In the genomic region with DNA sequence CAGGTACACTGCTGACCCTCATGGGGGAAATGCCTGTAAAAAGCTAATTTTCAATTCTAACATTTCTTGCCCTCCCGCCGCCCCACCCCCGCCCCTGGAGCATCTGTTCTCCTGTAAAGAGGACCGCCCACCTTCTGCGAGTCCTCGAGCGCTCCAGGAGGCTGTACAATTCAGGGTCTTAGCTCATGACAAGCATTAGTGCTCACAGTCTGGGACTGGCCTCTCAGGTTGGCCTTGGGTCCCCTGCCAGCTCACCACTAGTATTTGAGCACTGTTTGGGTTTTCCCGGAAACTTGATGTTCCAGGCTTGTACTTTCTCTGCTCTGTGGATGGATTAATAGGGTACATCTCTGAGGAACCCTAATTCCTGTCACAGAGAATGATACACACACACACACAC, we compare ENCODE assay signal across 23 mouse cellular contexts. TPM values are rescaled to one million over a fixed set of nuclear protein-coding genes. Genes with fewer than 3 reads are reported as not detected.
A peak's percentile ranks its signal among the peaks of the same experiment; 100 is the strongest.
DNase-seq lines count a peak whose midpoint lies in the region; ATAC-seq and TF ChIP-seq lines count a peak whose summit lies in the region.
"Had no signal": no experiment of that assay in that cellular context is flagged by ENCODE, and none has a peak within 500 bp of the region (broad histone marks: within the 10 kb centered on the region; RNA-seq: fewer than 3 reads in every experiment).

No protein-coding gene starts in this region.

- no peak for TF ChIP-seq CTCF in midbrain, postnatal 0 days (IDR thresholded peaks at IDR 0.05)

- H3K27me3 ChIP-seq in forebrain, embryonic 12.5 days, result no peaks in the 10 kb centered on the region
- H3K27me3 ChIP-seq in forebrain, embryonic 10.5 days (ENCODE audit: poor library complexity, severe bottlenecking), result no peaks in the 10 kb centered on the region
- no peaks in the 10 kb centered on the region for H3K27me3 ChIP-seq in midbrain, embryonic 12.5 days
- H3K27me3 ChIP-seq in midbrain, postnatal 0 days (ENCODE audit: insufficient read depth, low read length), result no peaks in the 10 kb centered on the region

- no peak overlapping the region for H3K4me3 ChIP-seq in forebrain, embryonic 12.5 days (replicated peaks)
- H3K4me3 ChIP-seq in forebrain, embryonic 10.5 days, result no peak overlapping the region
- H3K4me3 ChIP-seq in midbrain, embryonic 12.5 days, result no peak overlapping the region
- no peak overlapping the region for H3K4me3 ChIP-seq in midbrain, postnatal 0 days (ENCODE audit: low read depth, low read length)
- H3K4me3 ChIP-seq: erythroblast, embryonic 14.5 days; layer of hippocampus, adult 2 months; myocyte had no signal

- H3K36me3 ChIP-seq in forebrain, embryonic 12.5 days (replicated peaks), result no peaks in the 10 kb centered on the region
- no peaks in the 10 kb centered on the region for H3K36me3 ChIP-seq in forebrain, embryonic 10.5 days (replicated peaks)
- H3K36me3 ChIP-seq in midbrain, embryonic 12.5 days, result no peaks in the 10 kb centered on the region
- H3K36me3 ChIP-seq in midbrain, postnatal 0 days (ENCODE audit: insufficient read depth, low read length), result no peaks in the 10 kb centered on the region

- no peak overlapping the region for H3K9ac ChIP-seq in forebrain, embryonic 12.5 days
- H3K9ac ChIP-seq in midbrain, embryonic 12.5 days (replicated peaks), result no peak overlapping the region
- no peak overlapping the region for H3K9ac ChIP-seq in midbrain, postnatal 0 days (replicated peaks; ENCODE audit: low read length, poor library complexity, severe bottlenecking)

- intact Hi-C loops in heart, postnatal 25 days (cut with DNase I), result no loop called here

- no peaks in the 10 kb centered on the region for H3K9me3 ChIP-seq in forebrain, embryonic 12.5 days
- H3K9me3 ChIP-seq in forebrain, embryonic 10.5 days, result no peaks in the 10 kb centered on the region
- no peaks in the 10 kb centered on the region for H3K9me3 ChIP-seq in midbrain, embryonic 12.5 days
- no peaks in the 10 kb centered on the region for H3K9me3 ChIP-seq in midbrain, postnatal 0 days (ENCODE audit: low read length)

- ATAC-seq in forebrain, embryonic 12.5 days (ENCODE audit: low FRiP score), result 0 out of 2 replicates have a peak, but pooled peaks have one; percentile 20
- ATAC-seq in midbrain, embryonic 12.5 days (ENCODE audit: low FRiP score, low read depth), result peak; percentile 62
- no peak for ATAC-seq in midbrain, postnatal 0 days (ENCODE audit: low FRiP score)
- ATAC-seq: hindbrain, embryonic 16.5 days; lung, postnatal 0 days had no signal

- H3K4me2 ChIP-seq in forebrain, embryonic 12.5 days, result no peak overlapping the region
- no peak overlapping the region for H3K4me2 ChIP-seq in midbrain, embryonic 12.5 days (replicated peaks)
- H3K4me2 ChIP-seq in midbrain, postnatal 0 days (ENCODE audit: low read depth, low read length, poor library complexity, severe bottlenecking), result no peak overlapping the region
- H3K4me2 ChIP-seq: heart, embryonic 11.5 days; midbrain, embryonic 11.5 days had no signal

- H3K4me1 ChIP-seq in forebrain, embryonic 12.5 days, result 0 out of 2 replicates have a peak, but pooled peaks cover 4% of the 10 kb centered on the region
- no peaks in the 10 kb centered on the region for H3K4me1 ChIP-seq in forebrain, embryonic 10.5 days
- 0 out of 2 replicates have a peak, but pooled peaks cover 3% of the 10 kb centered on the region for H3K4me1 ChIP-seq in midbrain, embryonic 12.5 days
- no peaks in the 10 kb centered on the region for H3K4me1 ChIP-seq in midbrain, postnatal 0 days (ENCODE audit: insufficient read depth, low read length)

- no peak for DNase-seq in forebrain, embryonic 10.5 days (ENCODE audit: extremely low spot score, low spot score)
- DNase-seq in midbrain, postnatal 0 days (ENCODE audit: low spot score), result no peak
- peak; percentile 25 for DNase-seq in ZHBTc4 (ENCODE audit: low read depth, low spot score)
- peak; percentile 43 to 55 for DNase-seq in adrenal gland, postnatal 36 days
- no peak for DNase-seq in heart, postnatal 25 days (ENCODE audit: low spot score)
- DNase-seq: B cell, adult 2 months; cerebellum, adult 8-10 months; heart, postnatal 10 days; kidney, adult 18-20 months; layer of hippocampus, postnatal 36 days; liver; thymus, adult 18-20 months had no signal

- WGBS in forebrain, embryonic 12.5 days, result 58% methylated on average over 8 of the region's 8 CpGs
- 80% methylated on average over 8 of the region's 8 CpGs for WGBS in forebrain, embryonic 10.5 days
- WGBS in midbrain, embryonic 12.5 days, result 76% methylated on average over 8 of the region's 8 CpGs
- WGBS in midbrain, postnatal 0 days, result 60% methylated on average over 8 of the region's 8 CpGs

- no peak overlapping the region for H3K27ac ChIP-seq in forebrain, embryonic 12.5 days
- no peak overlapping the region for H3K27ac ChIP-seq in forebrain, embryonic 10.5 days
- H3K27ac ChIP-seq in midbrain, embryonic 12.5 days (replicated peaks), result no peak overlapping the region
- no peak overlapping the region for H3K27ac ChIP-seq in midbrain, postnatal 0 days (ENCODE audit: low read depth, low read length)
- H3K27ac ChIP-seq: kidney, postnatal 0 days; layer of hippocampus, adult 2 months had no signal

RNA-seq across cellular contexts. Expression of a gene that starts 39.3 kb away (rescaled TPM):
- polyA plus RNA-seq in forebrain, embryonic 12.5 days (2016; fragmentation: Nextera tagmentation; extraction: Ambion mirVana), result 0.10 and 0.18 TPM in 2 replicates
- polyA plus RNA-seq in forebrain, embryonic 10.5 days (2016; fragmentation: Nextera tagmentation; extraction: Ambion mirVana), result 0.07 and 0.27 TPM in 2 replicates
- 0.08 and 0.22 TPM in 2 replicates for polyA plus RNA-seq in midbrain, embryonic 12.5 days (2016; fragmentation: Nextera tagmentation; extraction: Ambion mirVana)
- 0.19 and 0.49 TPM in 2 replicates for total RNA-seq in midbrain, postnatal 0 days (2014; rRNA removed)
- polyA plus RNA-seq in midbrain, postnatal 0 days (2015; fragmentation: Nextera tagmentation; extraction: Ambion mirVana), result 0.06 and 0.32 TPM in 2 replicates
- not detected for total RNA-seq in adrenal gland, postnatal 36 days (2021)
- under 1 TPM; 0.14 to 0.16 TPM for total RNA-seq in heart, postnatal 25 days (2021)
- total RNA-seq: gastrocnemius, adult 8-10 months had no signal
- polyA plus RNA-seq: midbrain, embryonic 11.5 days; myocyte had no signal

RNA-seq across cellular contexts. Expression of a gene that starts 42.7 kb away (rescaled TPM):
- polyA plus RNA-seq in forebrain, embryonic 12.5 days (2016; fragmentation: Nextera tagmentation; extraction: Ambion mirVana), result 1.2 and 1.5 TPM in 2 replicates
- polyA plus RNA-seq in forebrain, embryonic 10.5 days (2016; fragmentation: Nextera tagmentation; extraction: Ambion mirVana), result not detected in 2 replicates
- polyA plus RNA-seq in midbrain, embryonic 12.5 days (2016; fragmentation: Nextera tagmentation; extraction: Ambion mirVana), result 1.8 TPM in 2 replicates
- 0.22 and 0.85 TPM in 2 replicates for total RNA-seq in midbrain, postnatal 0 days (2014; rRNA removed)
- polyA plus RNA-seq in midbrain, postnatal 0 days (2015; fragmentation: Nextera tagmentation; extraction: Ambion mirVana), result 0.74 and 1.4 TPM in 2 replicates
- total RNA-seq in adrenal gland, postnatal 36 days (2021), result not detected
- total RNA-seq in heart, postnatal 25 days (2021), result 1 to 10 TPM in 1 of 2 experiments, under 1 TPM in 1; 0.91 to 1.2 TPM
- total RNA-seq: gastrocnemius, adult 8-10 months; layer of hippocampus, adult 2 months; layer of hippocampus, postnatal 36 days had no signal
- polyA plus RNA-seq: myocyte had no signal

Comparison
In these comparisons a context has a peak if more than half of its experiments do, and no peak if none do; other contexts are left out.
1. DNase-seq: peak in ZHBTc4 (single experiment) and adrenal gland, postnatal 36 days (2 of 2); none in forebrain, embryonic 10.5 days (single experiment), midbrain, postnatal 0 days (single experiment) and heart, postnatal 25 days (single experiment).